Mouse (Mus musculus) embryonic facial prominence, embryonic 11.5 days (tissue): ENCODE data around the gene Man2a2. TPM values are rescaled to one million over a fixed set of nuclear protein-coding genes. Genes with fewer than 3 reads are reported as not detected.

Source experiments
- ATAC-seq: fragments of 200-750 bp; cut with Nextera tagmentation; replicated peaks from 2 replicates; pipeline ENCODE4 v1.8.0; 2017; ENCODE audit warnings: low read depth; ENCODE audit not compliant: insufficient number of reproducible peaks, low FRiP score, low TSS enrichment
- DNase-seq: peaks from one replicate; pipeline ENCODE4 v3.0.0-alpha.2; 2015; ENCODE audit warnings: low spot score
- H3K27ac ChIP-seq: fragments of 300-500 bp; sonication (generic); replicated peaks from 2 replicates; pipeline ENCODE4 v1.5.1; 2014; ENCODE audit warnings: mild to moderate bottlenecking, low read depth, low read length, control low read depth
- H3K27me3 ChIP-seq: fragments of 300-500 bp; sonication (generic); 2 replicates; pipeline ENCODE4 v1.6.1; 2014; ENCODE audit warnings: mild to moderate bottlenecking, low read length, moderate library complexity, mixed read lengths; ENCODE audit not compliant: control insufficient read depth, insufficient read depth
- H3K36me3 ChIP-seq: fragments of 300-500 bp; sonication (generic); replicated peaks from 2 replicates; pipeline ENCODE4 v1.6.1; 2014; ENCODE audit warnings: low read depth, mild to moderate bottlenecking, low read length, moderate library complexity, mixed read lengths; ENCODE audit not compliant: control insufficient read depth, insufficient read depth
- H3K4me1 ChIP-seq: fragments of 300-500 bp; sonication (generic); 2 replicates; pipeline ENCODE4 v1.6.1; 2014; ENCODE audit warnings: low read length, mixed read lengths; ENCODE audit not compliant: control insufficient read depth, insufficient read depth
- H3K4me2 ChIP-seq: fragments of 300-500 bp; sonication (generic); 2 replicates; pipeline ENCODE4 v1.6.1; 2014; ENCODE audit warnings: low read depth, mild to moderate bottlenecking, control low read depth, low read length, moderate library complexity
- H3K4me3 ChIP-seq: fragments of 300-500 bp; sonication (generic); 2 replicates; pipeline ENCODE4 v1.5.1; 2014; ENCODE audit warnings: low read depth, low read length, control low read depth
- H3K9ac ChIP-seq: fragments of 300-500 bp; sonication (generic); replicated peaks from 2 replicates; pipeline ENCODE4 v1.6.1; 2014; ENCODE audit warnings: mild to moderate bottlenecking, control low read depth, low read length
- H3K9me3 ChIP-seq: fragments of 300-500 bp; sonication (generic); replicated peaks from 2 replicates; pipeline ENCODE4 v1.6.1; 2016; ENCODE audit warnings: mild to moderate bottlenecking, low read length, inconsistent platforms, mixed read lengths; ENCODE audit not compliant: control insufficient read depth
- WGBS: fragments of 180-500 bp; shearing (Covaris S2); extraction: QIAGEN DNeasy Blood & Tissue Kit; methylation state at CpG from one replicate; pipeline ENCODE4 v1.1.7; 2014; 5-methylcytosine and 5-hydroxymethylcytosine counted together
- polyA plus RNA-seq: library from polyadenylated mRNA; unstranded; fragments of >200 nt; fragmentation: Nextera tagmentation; extraction: Ambion mirVana; gene quantifications from 2 replicates; pipeline ENCODE4 v1.2.1, GENCODE M21; 2014

Gene Man2a2
- polyA plus RNA-seq, result 6.6 and 9.3 TPM in 2 replicates

GRCm38 (mm10) chr7:80371041-80371751 is at the start of gene Man2a2:
Man2a2 (minus strand) TSS chr7:80371375.
- peak within 1 kb of the TSS; percentile 86 for H3K9ac ChIP-seq
- peak; percentile 86 for DNase-seq

GRCm38 (mm10) chr7:80420586-80420985 is 49.4 kb upstream of the Man2a2 start:
- H3K4me1 ChIP-seq, result no peaks in the 10 kb centered on the region
- no peak overlapping the region for H3K27ac ChIP-seq
- 90% methylated on average over 4 of the region's 4 CpGs for WGBS
- ATAC-seq (no peak), DNase-seq (no peak)
- no peak overlapping the region for H3K4me3 ChIP-seq
- no peak overlapping the region for H3K4me2 ChIP-seq
- H3K9ac ChIP-seq, result no peak overlapping the region
- H3K9me3 ChIP-seq, result no peaks in the 10 kb centered on the region
- no peaks in the 10 kb centered on the region for H3K27me3 ChIP-seq
- no peaks in the 10 kb centered on the region for H3K36me3 ChIP-seq

More at GRCm38 (mm10) chr7:80371041-80371751, at the start of gene Man2a2:
- Histone ChIP-seq H3K4me1 (peaks cover 2% of the 10 kb centered on the region; the same call in 1 of the 2 replicates), H3K4me2 (peak within 1 kb of the TSS; percentile 78), H3K27me3 (no peaks in the 10 kb centered on the region), H3K36me3 (peaks cover 7% of the 10 kb centered on the region; the same call in 1 of the 2 replicates), H3K9me3 (no peaks in the 10 kb centered on the region), H3K4me3 (peak within 1 kb of the TSS; percentile 91), H3K27ac (peak within 1 kb of the TSS; percentile 72)
- ATAC-seq, result peak; percentile 68
- WGBS, result under 1% methylated on average over 58 of the region's 86 CpGs

- Histone ChIP-seq H3K27ac (no peak overlapping the region), H3K4me3 (no peak overlapping the region), H3K9ac (no peak overlapping the region), H3K4me1 (no peaks in the 10 kb centered on the region), H3K27me3 (no peaks in the 10 kb centered on the region), H3K36me3 (no peaks in the 10 kb centered on the region), H3K4me2 (no peak overlapping the region), H3K9me3 (no peaks in the 10 kb centered on the region)
- DNase-seq (no peak), ATAC-seq (no peak)
- 63% methylated on average over 3 of the region's 3 CpGs for WGBS
These were observed 48.1 kb upstream of the Man2a2 start for GRCm38 (mm10) chr7:80419278-80419677.

- no peak for DNase-seq
These were observed 46.9 kb upstream of the Man2a2 start for GRCm38 (mm10) chr7:80418036-80418435.

GRCm38 (mm10) chr7:80417601-80418000 is 46.4 kb upstream of the Man2a2 start:
- no peak overlapping the region for H3K27ac ChIP-seq
- no peaks in the 10 kb centered on the region for H3K9me3 ChIP-seq
- no peak overlapping the region for H3K4me2 ChIP-seq
- H3K9ac ChIP-seq, result no peak overlapping the region
- no peaks in the 10 kb centered on the region for H3K27me3 ChIP-seq
- no peak for ATAC-seq
- no peaks in the 10 kb centered on the region for H3K4me1 ChIP-seq
- no peak for DNase-seq
- H3K4me3 ChIP-seq, result no peak overlapping the region
- no peaks in the 10 kb centered on the region for H3K36me3 ChIP-seq

More at GRCm38 (mm10) chr7:80418036-80418435, 46.9 kb upstream of the Man2a2 start:
- Histone ChIP-seq H3K36me3 (no peaks in the 10 kb centered on the region), H3K27me3 (no peaks in the 10 kb centered on the region), H3K27ac (no peak overlapping the region), H3K4me3 (no peak overlapping the region), H3K9me3 (no peaks in the 10 kb centered on the region), H3K9ac (no peak overlapping the region), H3K4me2 (no peak overlapping the region), H3K4me1 (no peaks in the 10 kb centered on the region)
- no peak for ATAC-seq
- 81% methylated on average over 3 of the region's 3 CpGs for WGBS

GRCm38 (mm10) chr7:80416969-80417368 is 45.8 kb upstream of the Man2a2 start:
- H3K27ac ChIP-seq, result no peak overlapping the region
- ATAC-seq (no peak), DNase-seq (no peak)
- H3K4me2 ChIP-seq, result no peak overlapping the region
- no peak overlapping the region for H3K4me3 ChIP-seq
- H3K9ac ChIP-seq, result no peak overlapping the region
- H3K27me3 ChIP-seq, result no peaks in the 10 kb centered on the region
- H3K36me3 ChIP-seq, result no peaks in the 10 kb centered on the region
- H3K4me1 ChIP-seq, result no peaks in the 10 kb centered on the region
- no peaks in the 10 kb centered on the region for H3K9me3 ChIP-seq
- WGBS, result 92% methylated on average over 7 of the region's 7 CpGs

- Histone ChIP-seq H3K36me3 (no peaks in the 10 kb centered on the region), H3K9me3 (no peaks in the 10 kb centered on the region), H3K27me3 (no peaks in the 10 kb centered on the region), H3K27ac (no peak overlapping the region), H3K4me1 (no peaks in the 10 kb centered on the region), H3K9ac (no peak overlapping the region), H3K4me3 (no peak overlapping the region), H3K4me2 (no peak overlapping the region)
- DNase-seq (no peak), ATAC-seq (no peak)
- WGBS, result 76% methylated on average over 7 of the region's 7 CpGs
These were observed 43.2 kb upstream of the Man2a2 start for GRCm38 (mm10) chr7:80414303-80414855.

- 69% methylated on average over 9 of the region's 9 CpGs for WGBS
- Histone ChIP-seq H3K36me3 (no peaks in the 10 kb centered on the region), H3K4me1 (no peaks in the 10 kb centered on the region), H3K9ac (no peak overlapping the region), H3K27ac (no peak overlapping the region), H3K9me3 (no peaks in the 10 kb centered on the region), H3K27me3 (no peaks in the 10 kb centered on the region), H3K4me3 (no peak overlapping the region), H3K4me2 (no peak overlapping the region)
- no peak for DNase-seq
- no peak for ATAC-seq
These were observed 42.5 kb upstream of the Man2a2 start for GRCm38 (mm10) chr7:80413512-80414302.
